Mouse (Mus musculus) cerebellum, adult 2 months (tissue): ENCODE measurements around the gene Ppp1ca. TPM values are rescaled to one million over a fixed set of nuclear protein-coding genes. Genes with fewer than 3 reads are reported as not detected.

Source experiments
- DNase-seq, 2 experiments: peaks; one replicate each; pipeline ENCODE4 v3.0.0; 2021
- H3K27ac ChIP-seq: fragments of 200-500 bp; 2 replicates; pipeline ENCODE4 v1.5.1; 2012; ENCODE audit warnings: low read length, control low read depth, inconsistent platforms; ENCODE audit not compliant: insufficient read depth
- H3K27me3 ChIP-seq: fragments of 200-500 bp; 2 replicates; pipeline ENCODE4 v1.6.1; 2012; ENCODE audit warnings: inconsistent platforms, mild to moderate bottlenecking, low read length, moderate library complexity; ENCODE audit not compliant: control insufficient read depth, insufficient read depth
- H3K4me1 ChIP-seq: fragments of 200-500 bp; 2 replicates; pipeline ENCODE4 v1.6.1; 2011; ENCODE audit warnings: low read length; ENCODE audit not compliant: control insufficient read depth, insufficient read depth
- H3K4me3 ChIP-seq: fragments of 200-500 bp; replicated peaks from 2 replicates; pipeline ENCODE3; 2011; ENCODE audit warnings: mild to moderate bottlenecking, low read depth, low read length, control low read depth; ENCODE audit not compliant: insufficient read depth
- CTCF ChIP-seq: fragments of 200-500 bp; IDR thresholded peaks from 2 replicates; pipeline ENCODE4 v1.5.1; 2011; ENCODE audit warnings: low read depth, mild to moderate bottlenecking, control low read depth, low read length, moderate library complexity, borderline replicate concordance; ENCODE audit not compliant: insufficient read depth
- POLR2A ChIP-seq: fragments of 200-500 bp; IDR thresholded peaks from 2 replicates; pipeline ENCODE4 v1.6.1; 2011; ENCODE audit warnings: low read length, control low read depth, borderline replicate concordance; ENCODE audit not compliant: insufficient read depth
- WGBS: fragments of 180-500 bp; shearing (Covaris S2); methylation state at CpG from one replicate; pipeline ENCODE4 v1.1.7; 2018; 5-methylcytosine and 5-hydroxymethylcytosine counted together
- polyA plus RNA-seq: library from polyadenylated mRNA; depleted of rRNA; stranded (reverse); fragments of >200 nt; gene quantifications from 2 replicates; pipeline ENCODE4 v1.2.3, GENCODE M21; 2012

The Ppp1ca gene
- polyA plus RNA-seq, 1 experiment, result 316 TPM

DNA sequence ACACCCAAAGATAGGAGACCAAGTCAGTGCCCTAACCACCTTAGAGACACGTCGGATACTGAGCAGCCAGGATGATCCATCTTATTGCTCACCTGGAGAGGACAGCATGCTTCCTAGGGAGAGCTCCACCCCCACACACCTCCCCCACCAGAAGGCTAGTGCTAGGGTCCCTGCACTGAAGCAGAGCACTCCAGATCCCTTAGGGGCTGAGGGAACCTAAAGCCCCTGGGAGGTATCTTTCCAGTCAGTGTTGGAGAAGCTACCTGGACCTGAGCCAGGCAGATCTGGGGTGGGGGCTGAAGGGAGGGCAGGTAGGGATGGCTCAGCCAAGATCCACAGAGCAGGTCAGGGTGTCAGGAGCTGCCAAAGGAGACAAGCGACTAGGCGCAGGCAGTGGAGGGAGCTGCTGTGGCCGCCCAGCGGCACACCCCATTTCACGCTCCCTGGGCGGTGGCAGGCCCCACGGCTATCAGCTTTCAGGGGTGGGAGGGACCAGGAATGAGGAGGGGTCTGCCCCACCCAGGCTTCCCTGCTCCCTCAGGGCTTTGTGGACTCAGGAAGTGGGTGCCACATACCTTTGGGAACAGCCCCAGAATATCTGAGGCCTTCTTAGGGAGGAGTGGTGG lies 37.7 kb downstream of the Ppp1ca start:
- TF ChIP-seq CTCF, result no peak
- no peak for TF ChIP-seq POLR2A
- no peaks in the 10 kb centered on the region for H3K4me1 ChIP-seq
- no peak overlapping the region for H3K27ac ChIP-seq
- DNase-seq, result no peak
- no peaks in the 10 kb centered on the region for H3K27me3 ChIP-seq
- no peak overlapping the region for H3K4me3 ChIP-seq
- WGBS, result 55% methylated on average over 9 of the region's 9 CpGs

DNA sequence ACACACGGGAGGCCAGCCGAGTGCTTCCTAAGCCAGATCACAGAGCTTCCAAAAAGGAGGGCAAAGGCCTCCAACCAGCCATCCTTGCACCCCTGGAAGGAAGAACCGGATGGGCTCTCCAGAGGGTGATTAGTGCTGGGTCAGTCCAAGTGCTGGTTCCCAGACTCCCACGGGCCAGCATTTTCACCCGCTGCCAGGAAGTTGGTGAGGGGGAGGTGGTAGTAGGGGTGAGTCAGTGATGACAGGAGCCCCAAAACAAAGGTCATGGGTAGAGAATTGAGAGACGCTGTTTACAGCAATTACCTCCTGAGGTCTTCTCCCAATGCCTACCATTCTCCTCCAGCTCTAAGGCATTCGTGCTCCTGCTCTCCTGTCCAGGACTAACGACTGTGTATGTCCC lies 38.5 kb downstream of the Ppp1ca start:
- no peak overlapping the region for H3K27ac ChIP-seq
- H3K4me3 ChIP-seq, result no peak overlapping the region
- no peak for DNase-seq
- TF ChIP-seq CTCF (no peak), POLR2A (no peak)
- no peaks in the 10 kb centered on the region for H3K4me1 ChIP-seq
- no peaks in the 10 kb centered on the region for H3K27me3 ChIP-seq
- WGBS, result 69% methylated on average over 8 of the region's 8 CpGs

DNA sequence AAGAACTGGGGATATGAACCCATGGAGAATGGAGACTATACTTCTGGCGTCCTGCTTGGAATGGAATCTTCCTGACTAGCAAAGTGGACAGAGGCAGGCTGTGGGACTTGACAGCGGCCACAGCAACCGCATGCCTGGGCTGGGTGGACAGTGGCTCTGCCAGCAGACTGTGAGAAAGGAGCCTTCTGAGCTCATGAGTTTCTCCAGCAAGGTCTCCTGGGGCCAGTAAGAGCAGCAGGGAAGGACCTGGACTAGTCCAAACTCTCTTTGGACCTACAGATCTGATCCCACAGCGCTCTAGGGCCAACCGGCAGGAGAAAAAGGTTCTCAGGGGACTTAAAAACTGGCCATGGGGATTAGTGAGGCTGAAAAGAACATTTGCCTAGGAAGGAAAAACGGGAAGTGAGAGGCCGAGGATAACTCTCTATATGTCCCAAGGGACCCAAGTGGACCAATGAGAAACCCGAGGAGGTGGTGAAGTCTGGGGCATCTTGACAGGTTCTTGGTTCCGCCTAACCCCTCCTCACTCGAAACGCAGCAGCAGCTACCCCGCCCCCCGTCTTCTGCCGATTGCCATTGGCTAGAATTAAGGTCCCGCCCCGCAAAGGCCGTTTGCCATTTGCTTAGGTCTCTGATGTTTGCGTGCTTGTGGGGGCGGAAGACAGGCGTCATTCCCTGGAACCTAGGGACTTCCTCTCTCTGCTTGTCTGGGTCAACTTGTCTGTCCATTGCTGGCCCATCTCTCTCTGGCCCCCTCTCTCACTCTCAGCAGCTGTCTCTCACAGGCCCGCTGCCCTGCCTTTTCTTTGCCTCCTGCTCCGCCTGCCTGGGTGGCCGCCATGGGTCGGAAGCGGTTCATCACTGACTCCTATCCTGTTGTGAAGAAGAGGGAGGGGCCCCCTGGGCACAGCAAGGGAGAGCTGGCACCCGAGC lies 39.7 kb downstream of the Ppp1ca start, which contains the start of gene Pold4:
Gene Pold4, plus strand, starts transcription at position 647 of the 933 bp plus-strand sequence.
- Histone ChIP-seq H3K4me1 (no peaks in the 10 kb centered on the region), H3K4me3 (peak within 1 kb of the TSS; percentile 90), H3K27me3 (no peaks in the 10 kb centered on the region), H3K27ac (peak within 1 kb of the TSS; percentile 97)
- DNase-seq, result peak; percentile 98 to 99
- TF ChIP-seq POLR2A (peak; percentile 92; the same call in 1 of the 2 replicates), CTCF (no peak)
- WGBS, result 2% methylated on average over 25 of the region's 26 CpGs

DNA sequence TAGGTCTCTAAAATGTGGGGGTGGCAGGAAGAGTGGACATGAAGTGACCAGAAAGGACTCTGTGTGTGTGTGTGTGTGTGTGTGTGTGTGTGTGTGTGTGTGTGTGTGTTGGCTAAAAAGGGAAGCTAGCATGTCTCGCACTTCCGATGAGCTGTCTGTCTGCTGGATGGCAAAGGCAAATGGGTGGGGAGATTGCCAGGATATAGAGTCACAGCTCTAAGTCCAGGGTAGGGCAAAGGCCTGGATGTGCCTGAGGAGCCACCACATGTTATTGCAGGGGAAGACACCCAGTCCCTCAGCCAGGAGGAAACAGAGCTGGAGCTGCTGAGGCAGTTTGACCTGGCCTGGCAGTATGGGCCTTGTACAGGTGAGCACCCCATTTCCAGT lies 40.3 kb downstream of the Ppp1ca start:
- H3K4me1 ChIP-seq, result no peaks in the 10 kb centered on the region
- TF ChIP-seq CTCF (no peak), POLR2A (no peak)
- H3K27ac ChIP-seq, result peak overlapping the region; percentile 97
- peak overlapping the region; percentile 90 for H3K4me3 ChIP-seq
- H3K27me3 ChIP-seq, result no peaks in the 10 kb centered on the region
- 0% methylated on average over 2 of the region's 2 CpGs for WGBS
- DNase-seq, result peak in 1 of 2 experiments; percentile 77

DNA sequence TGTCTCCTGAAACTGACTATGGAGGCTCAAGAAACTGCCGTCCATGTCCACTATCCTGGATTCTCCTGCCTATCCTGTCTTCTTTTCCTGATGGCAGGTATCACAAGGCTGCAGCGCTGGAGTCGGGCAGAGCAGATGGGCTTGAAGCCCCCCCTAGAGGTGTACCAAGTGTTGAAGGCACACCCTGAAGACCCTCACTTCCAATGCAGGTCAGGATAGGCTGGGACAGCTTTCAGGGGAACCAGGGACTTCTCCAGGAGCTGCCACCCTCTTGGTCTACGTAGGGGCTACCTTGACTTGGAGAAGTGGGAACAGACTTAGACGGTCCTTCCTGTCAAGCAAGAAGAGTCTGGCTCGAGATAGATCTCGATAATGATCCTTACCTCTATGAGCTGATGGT lies 40.8 kb downstream of the Ppp1ca start:
- DNase-seq, result no peak
- no peak for TF ChIP-seq POLR2A
- TF ChIP-seq CTCF, result no peak
- WGBS, result 80% methylated on average over 7 of the region's 7 CpGs
- Histone ChIP-seq H3K27ac (no peak overlapping the region), H3K4me3 (no peak overlapping the region), H3K27me3 (no peaks in the 10 kb centered on the region), H3K4me1 (no peaks in the 10 kb centered on the region)

DNA sequence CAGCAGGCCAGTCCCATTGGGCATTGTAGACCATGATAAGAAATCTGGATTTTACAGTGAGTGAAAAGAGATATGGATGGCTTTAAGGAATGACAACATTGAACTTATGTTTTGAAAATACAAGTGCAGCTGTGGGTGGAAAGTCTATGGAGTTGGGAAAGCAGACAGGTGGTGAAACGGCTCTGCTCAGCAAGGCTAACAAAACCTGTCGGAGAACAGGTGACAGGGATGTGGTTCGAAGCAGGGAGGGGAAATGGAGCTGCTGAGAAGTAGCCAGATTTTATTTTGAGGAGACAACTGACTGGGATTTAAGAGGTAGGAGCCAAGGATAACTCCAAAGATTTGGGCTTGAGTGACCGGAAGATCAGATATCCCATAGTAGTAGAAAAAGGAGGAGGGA lies 42.7 kb downstream of the Ppp1ca start:
- DNase-seq, result no peak
- no peaks in the 10 kb centered on the region for H3K27me3 ChIP-seq
- WGBS, result 67% methylated on average over 4 of the region's 4 CpGs
- H3K4me1 ChIP-seq, result no peaks in the 10 kb centered on the region
- TF ChIP-seq POLR2A (no peak), CTCF (no peak)
- no peak overlapping the region for H3K4me3 ChIP-seq
- H3K27ac ChIP-seq, result no peak overlapping the region

DNA sequence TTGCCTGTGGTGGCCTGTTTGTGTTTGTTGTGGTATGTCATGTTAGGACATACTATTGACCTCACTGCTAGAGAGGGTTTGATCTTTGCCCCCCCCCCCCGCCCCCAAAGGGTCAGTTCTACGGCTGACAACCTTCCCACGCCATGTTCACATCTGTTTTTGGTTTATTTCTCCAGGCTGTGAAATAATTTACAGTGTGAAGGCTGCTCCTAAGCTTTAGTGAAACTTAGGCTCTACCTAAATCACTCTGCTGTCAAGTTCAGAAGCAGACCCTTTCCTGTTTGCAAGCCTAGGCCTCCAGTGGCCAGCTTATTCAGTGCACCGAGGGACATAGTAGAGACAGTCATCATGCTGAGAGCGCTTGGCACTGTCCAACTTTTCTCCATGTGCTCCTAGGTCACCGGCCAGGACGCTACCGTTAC lies 48.4 kb downstream of the Ppp1ca start:
- 54% methylated on average over 8 of the region's 8 CpGs for WGBS
- TF ChIP-seq CTCF, result no peak
- TF ChIP-seq POLR2A, result no peak
- no peaks in the 10 kb centered on the region for H3K27me3 ChIP-seq
- DNase-seq, result no peak
- H3K4me3 ChIP-seq, result no peak overlapping the region
- H3K4me1 ChIP-seq, result no peaks in the 10 kb centered on the region
- no peak overlapping the region for H3K27ac ChIP-seq

DNA sequence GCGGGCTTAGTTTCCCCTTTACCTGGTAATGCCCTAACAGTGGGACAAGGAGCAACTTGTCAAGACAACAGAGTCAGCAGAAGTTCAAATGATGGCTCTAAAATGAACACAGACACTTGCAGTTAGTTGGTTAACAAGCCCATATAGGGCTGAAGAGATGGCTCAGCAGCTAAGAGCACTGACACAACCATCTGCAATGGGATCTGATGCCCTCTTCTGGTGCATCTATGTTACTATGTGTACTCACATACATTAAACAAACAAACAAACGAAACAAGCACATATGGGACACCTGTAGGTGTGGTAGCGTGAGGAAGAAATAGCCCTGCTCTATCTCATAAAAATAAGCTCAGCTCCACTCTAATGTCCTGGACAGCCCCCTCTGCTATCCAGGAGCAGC lies 50.6 kb downstream of the Ppp1ca start:
- WGBS, result 71% methylated on average over 3 of the region's 3 CpGs
- no peaks in the 10 kb centered on the region for H3K27me3 ChIP-seq
- DNase-seq, result no peak
- TF ChIP-seq CTCF, result no peak
- no peak for TF ChIP-seq POLR2A
- no peaks in the 10 kb centered on the region for H3K4me1 ChIP-seq
- no peak overlapping the region for H3K4me3 ChIP-seq
- no peak overlapping the region for H3K27ac ChIP-seq
